Mouse (Mus musculus): ENCODE measurements around the gene Plin3.

Gene Plin3

DNA sequence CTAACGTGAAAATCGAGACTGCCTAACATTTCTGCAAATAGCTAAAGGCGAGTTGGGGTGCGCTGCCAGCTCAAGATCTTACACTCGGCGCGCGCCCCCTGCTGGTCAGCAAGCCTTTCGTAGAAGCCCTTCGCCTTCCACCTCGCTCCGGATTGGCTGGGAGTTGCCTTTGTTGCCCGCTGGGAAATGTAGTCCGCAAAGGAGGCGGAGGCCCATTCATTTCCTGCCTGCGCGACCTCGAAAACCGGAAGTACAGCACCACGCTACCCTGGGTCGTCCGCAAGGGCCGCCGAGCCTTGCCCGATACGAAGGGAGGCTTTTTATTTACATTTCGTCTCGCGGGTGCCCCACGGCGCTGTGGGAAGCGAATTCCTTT is 36.8 kb downstream of the Plin3 start:
- in situ Hi-C loops (cut with MboI, MseI), result loop anchor here (5.0 to 25.0 kb wide), 5 partner anchors 74 to 1031 kb away; partner anchors contain the start of genes Vav1 (in 2 of the 2), Mydgf (in 1 of the 2), Pot1b (in 1 of the 2) and Tnfsf14 (in 1 of the 2)

DNA sequence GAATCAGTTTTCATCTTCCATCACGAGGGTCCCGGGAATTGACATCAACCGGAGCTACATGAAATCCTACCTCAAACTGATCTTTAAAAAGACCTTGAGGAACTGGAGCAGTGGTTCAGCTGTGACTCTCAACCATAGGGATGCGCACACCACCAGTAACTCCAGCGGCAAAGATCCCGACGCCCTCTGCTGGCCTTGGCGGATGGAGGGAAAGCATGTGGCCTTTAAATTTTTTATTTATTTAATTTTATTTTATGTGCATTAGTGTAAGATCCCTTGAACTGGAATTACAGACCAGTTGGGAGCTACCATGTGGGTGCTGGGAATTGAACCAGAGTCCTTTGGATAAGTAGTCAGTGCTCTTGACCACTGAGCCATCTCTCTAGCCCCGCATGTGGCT is 37.2 kb downstream of the Plin3 start:
- in situ Hi-C loops (cut with MboI, MseI), result loop anchor here (5.0 to 25.0 kb wide), 5 partner anchors 73 to 1032 kb away; partner anchors contain the start of genes Vav1 (in 2 of the 2), Mydgf (in 1 of the 2), Pot1b (in 1 of the 2) and Tnfsf14 (in 1 of the 2)

GRCm38 (mm10) chr17:56254695-56255094 is 38.0 kb downstream of the Plin3 start:
- in situ Hi-C loops (cut with MboI, MseI), result loop anchor here (5.0 to 25.0 kb wide), 5 partner anchors 72 to 1033 kb away; partner anchors contain the start of genes Vav1 (in 2 of the 2), Mydgf (in 1 of the 2), Pot1b (in 1 of the 2) and Tnfsf14 (in 1 of the 2)

- in situ Hi-C loops (cut with MboI, MseI), result loop anchor here (25.0 kb wide), 3 partner anchors 539 to 1036 kb away; partner anchors contain the start of genes Vav1 (in 2 of the 2), Pot1b (in 1 of the 2) and Tnfsf14 (in 1 of the 2)
Observed at GRCm38 (mm10) chr17:56251136-56251829, 41.4 kb downstream of the Plin3 start.

DNA sequence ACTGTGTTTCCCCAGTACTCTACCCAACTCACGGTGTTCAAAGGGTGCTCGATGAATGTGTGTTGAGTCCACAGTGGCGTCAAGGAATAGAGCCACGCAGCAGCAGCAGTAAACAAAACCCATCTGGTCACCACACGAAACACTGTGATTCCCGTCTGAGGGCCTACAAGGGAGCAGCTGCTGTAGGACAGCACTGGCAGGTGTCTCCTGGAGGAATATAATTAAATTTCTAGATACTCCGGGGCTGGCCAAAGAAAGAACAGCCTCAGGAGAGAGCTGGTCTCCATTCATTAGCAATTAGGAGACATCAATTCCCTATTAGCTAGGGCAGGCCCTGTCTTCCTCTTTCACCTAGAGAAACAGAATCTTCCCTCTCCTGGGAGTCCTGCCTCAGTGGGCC is 47.1 kb downstream of the Plin3 start:
- in situ Hi-C loops (cut with MboI, MseI), result no loop called here

- in situ Hi-C loops (cut with MboI, MseI), result no loop called here
Observed at GRCm38 (mm10) chr17:56241541-56242401, 50.9 kb downstream of the Plin3 start.

DNA sequence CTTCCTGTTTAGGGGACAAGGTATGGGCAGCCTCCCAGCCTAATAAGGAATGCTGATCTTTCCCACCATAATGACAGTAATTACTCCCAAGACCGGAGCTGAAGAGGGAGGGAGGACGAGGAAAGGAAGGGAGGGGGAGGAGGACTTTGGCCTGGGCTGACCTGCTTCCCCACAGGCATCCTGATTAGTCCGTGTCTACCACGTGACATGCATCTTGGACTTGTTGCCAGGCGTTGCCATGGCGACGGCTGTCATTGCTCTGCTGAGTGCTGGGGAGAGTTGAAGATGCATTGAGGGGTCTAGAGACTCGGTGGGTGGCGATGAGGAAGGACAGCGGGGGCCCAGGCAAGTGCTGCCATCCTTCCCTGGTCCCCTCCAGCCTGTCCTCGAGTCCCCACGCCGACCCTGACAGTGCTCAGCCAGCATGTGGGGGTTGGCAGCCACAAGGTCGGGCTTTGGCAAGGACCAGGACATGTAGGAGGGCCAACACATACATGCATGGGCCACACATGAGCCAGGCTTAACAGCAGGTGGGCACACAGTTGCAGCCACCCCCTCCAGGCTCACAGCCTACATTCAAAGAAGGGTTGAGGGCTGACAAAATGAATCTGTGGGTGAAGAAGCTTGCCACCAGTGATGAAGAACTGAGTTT is 58.7 kb downstream of the Plin3 start:
- in situ Hi-C loops (cut with MboI, MseI), result no loop called here

GRCm38 (mm10) chr17:56233389-56233788 is 59.3 kb downstream of the Plin3 start:
- in situ Hi-C loops (cut with MboI, MseI), result no loop called here

- in situ Hi-C loops (cut with MboI, MseI), result no loop called here
Observed at GRCm38 (mm10) chr17:56229943-56230342, 62.7 kb downstream of the Plin3 start.
